Mouse (Mus musculus) heart, adult 2 months (tissue): ENCODE data around the gene Vwa2.

ENCODE experiments used
- CTCF ChIP-seq: fragments of 200-600 bp; IDR thresholded peaks from 2 replicates; pipeline ENCODE4 v1.8.1; 2022; ENCODE audit warnings: antibody characterized with exemption, mild to moderate bottlenecking, moderate library complexity
- EP300 ChIP-seq: fragments of 200-500 bp; IDR thresholded peaks from 2 replicates; pipeline ENCODE4 v1.6.1; 2011; ENCODE audit warnings: low read depth, low read length, control low read depth; ENCODE audit not compliant: insufficient read depth
- POLR2A ChIP-seq: fragments of 200-500 bp; IDR thresholded peaks from 2 replicates; pipeline ENCODE4 v1.6.1; 2011; ENCODE audit warnings: mild to moderate bottlenecking, low read depth, low read length, control low read depth; ENCODE audit not compliant: insufficient read depth

DNA sequence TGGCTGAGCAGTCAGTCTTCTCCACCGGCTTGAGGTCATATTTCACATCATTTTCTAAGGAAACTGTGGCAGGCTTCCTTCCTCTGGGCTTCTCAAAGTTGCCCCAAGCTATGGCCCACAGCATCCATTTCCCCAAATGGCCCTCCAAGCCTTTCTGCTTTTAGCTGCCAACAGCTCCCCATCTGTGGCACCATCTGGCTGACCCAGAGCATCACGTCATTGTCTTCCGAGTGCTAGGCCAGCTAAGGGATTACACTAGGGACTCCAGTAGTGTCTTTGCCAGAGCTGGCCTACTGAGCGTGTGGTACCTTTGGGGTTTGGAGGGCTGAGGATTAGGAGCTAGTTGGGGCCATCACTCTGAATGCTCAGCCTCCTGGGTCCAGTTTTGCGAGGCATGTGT is 18.5 kb downstream of the Vwa2 start:
- TF ChIP-seq CTCF = no peak
- TF ChIP-seq POLR2A = no peak
- TF ChIP-seq EP300 = no peak
